Mouse (Mus musculus): ENCODE measurements around the gene Cep89. TPM values are rescaled to one million over a fixed set of nuclear protein-coding genes. Genes with fewer than 3 reads are reported as not detected.

The Cep89 gene
- polyA plus RNA-seq, 1 experiment from 2014 or later = 33.7 TPM

DNA sequence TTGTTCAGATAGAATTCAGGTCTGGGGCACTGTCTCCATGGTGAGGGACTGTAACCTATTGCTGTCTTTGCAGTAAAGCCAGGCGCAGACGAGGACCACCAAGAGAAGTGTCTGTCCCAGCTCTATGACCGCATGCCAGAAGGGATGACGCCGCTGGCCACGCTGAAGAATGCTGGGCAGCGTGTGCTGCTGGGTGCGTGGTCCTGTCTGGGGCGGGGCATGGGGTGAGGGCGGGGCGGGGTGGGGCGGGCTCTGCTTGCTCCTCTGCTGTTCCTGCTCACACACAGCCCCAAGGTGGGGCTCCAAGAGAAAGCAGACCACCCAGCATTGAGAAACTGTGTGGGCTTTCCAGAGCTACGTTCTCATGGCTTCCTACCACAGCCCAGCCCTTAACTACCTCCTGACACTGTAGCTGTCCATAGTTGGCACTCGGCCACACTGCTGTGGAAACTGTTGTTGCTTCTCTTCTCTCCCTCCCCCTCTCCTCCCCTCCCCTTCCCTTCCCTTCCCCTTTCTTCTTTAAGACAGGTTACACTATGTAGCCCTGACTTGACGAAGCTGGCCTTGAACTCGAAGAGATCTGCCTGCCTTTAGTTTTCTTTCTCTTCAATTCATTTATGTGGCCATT is 17.2 kb upstream of the Cep89 start:
- Histone ChIP-seq H3K9me3 (ENCODE audit: control insufficient read depth, low read length) (no peaks in the 10 kb centered on the region), H3K27ac (ENCODE audit: low read depth, low read length) (no peak overlapping the region), H3K36me3 (ENCODE audit: control insufficient read depth, insufficient read depth, low read length) (no peaks in the 10 kb centered on the region), H3K27me3 (replicated peaks; ENCODE audit: control insufficient read depth, insufficient read depth, low read length) (no peaks in the 10 kb centered on the region), H3K4me1 (replicated peaks; ENCODE audit: control insufficient read depth, insufficient read depth, low read length) (0 out of 2 replicates have a peak, but pooled peaks cover 4% of the 10 kb centered on the region), H3K9ac (ENCODE audit: low read depth, low read length) (no peak overlapping the region), H3K4me2 (peak overlapping the region; percentile 7; the same call in 1 of the 2 replicates), H3K4me3 (ENCODE audit: low read depth, low read length) (no peak overlapping the region)
- 43% methylated on average over 16 of the region's 16 CpGs for WGBS
- DNase-seq (ENCODE audit: low spot score) (no peak), ATAC-seq (replicated peaks; ENCODE audit: low FRiP score) (peak; percentile 43)

DNA sequence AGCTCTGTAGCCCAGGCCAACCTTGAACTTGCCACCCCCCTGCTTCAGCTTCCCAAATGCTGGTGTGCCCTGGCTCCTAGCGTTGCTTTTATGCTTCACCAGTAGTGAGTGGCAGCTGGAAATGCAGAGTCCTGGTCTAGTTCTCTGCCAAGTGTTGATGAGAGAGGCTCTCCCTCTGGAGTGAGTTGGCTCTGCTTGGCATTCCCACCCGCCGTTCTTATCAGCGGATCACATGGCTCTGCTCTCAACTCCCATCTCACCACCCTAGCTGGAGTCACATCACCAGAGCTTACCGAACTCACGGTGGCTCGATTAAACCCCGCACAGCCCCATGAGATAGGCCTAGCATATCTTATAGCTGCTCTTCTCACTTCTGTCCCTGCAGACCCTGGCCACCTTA is 16.5 kb upstream of the Cep89 start:
- Histone ChIP-seq H3K9me3 (ENCODE audit: control insufficient read depth, low read length) (no peaks in the 10 kb centered on the region), H3K27me3 (replicated peaks; ENCODE audit: control insufficient read depth, insufficient read depth, low read length) (no peaks in the 10 kb centered on the region), H3K4me2 (no peak overlapping the region), H3K9ac (ENCODE audit: low read depth, low read length) (no peak overlapping the region), H3K36me3 (ENCODE audit: control insufficient read depth, insufficient read depth, low read length) (no peaks in the 10 kb centered on the region), H3K27ac (ENCODE audit: low read depth, low read length) (no peak overlapping the region), H3K4me1 (replicated peaks; ENCODE audit: control insufficient read depth, insufficient read depth, low read length) (0 out of 2 replicates have a peak, but pooled peaks cover 4% of the 10 kb centered on the region), H3K4me3 (ENCODE audit: low read depth, low read length) (no peak overlapping the region)
- ATAC-seq (replicated peaks; ENCODE audit: low FRiP score) (no peak), DNase-seq (ENCODE audit: low spot score) (no peak)
- WGBS = 81% methylated on average over 8 of the region's 8 CpGs

DNA sequence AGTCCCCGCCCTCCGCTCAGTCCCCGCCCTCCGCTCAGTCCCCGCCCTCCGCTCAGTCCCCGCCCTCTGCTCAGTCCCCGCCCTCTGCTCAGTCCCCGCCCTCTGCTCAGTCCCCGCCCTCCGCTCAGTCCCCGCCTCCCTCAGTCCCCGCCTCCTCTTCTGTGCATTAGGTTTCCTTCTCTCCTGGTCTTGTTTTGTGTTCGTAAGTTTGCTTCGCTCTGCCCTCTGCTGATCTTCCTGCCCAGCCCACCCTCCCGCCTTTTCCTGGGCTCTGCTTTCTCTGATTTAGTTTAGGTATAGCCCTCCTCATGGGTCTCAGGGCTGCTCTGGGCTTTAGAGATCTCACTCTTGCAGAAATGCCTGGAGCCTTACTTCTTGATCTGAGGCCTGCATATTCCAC is 15.0 kb upstream of the Cep89 start:
- H3K4me1 ChIP-seq (replicated peaks; ENCODE audit: control insufficient read depth, insufficient read depth, low read length) = 0 out of 2 replicates have a peak, but pooled peaks cover 4% of the 10 kb centered on the region
- no peaks in the 10 kb centered on the region for H3K36me3 ChIP-seq (ENCODE audit: control insufficient read depth, insufficient read depth, low read length)
- no peak overlapping the region for H3K4me2 ChIP-seq
- no peak overlapping the region for H3K9ac ChIP-seq (ENCODE audit: low read depth, low read length)
- no peaks in the 10 kb centered on the region for H3K27me3 ChIP-seq (replicated peaks; ENCODE audit: control insufficient read depth, insufficient read depth, low read length)
- no peak overlapping the region for H3K27ac ChIP-seq (ENCODE audit: low read depth, low read length)
- peak; percentile 42; the same call in 1 of the 2 replicates for ATAC-seq (replicated peaks; ENCODE audit: low FRiP score)
- H3K9me3 ChIP-seq (ENCODE audit: control insufficient read depth, low read length) = no peaks in the 10 kb centered on the region
- 42% methylated on average over 16 of the region's 16 CpGs for WGBS
- DNase-seq (ENCODE audit: low spot score) = no peak
- no peak overlapping the region for H3K4me3 ChIP-seq (ENCODE audit: low read depth, low read length)

DNA sequence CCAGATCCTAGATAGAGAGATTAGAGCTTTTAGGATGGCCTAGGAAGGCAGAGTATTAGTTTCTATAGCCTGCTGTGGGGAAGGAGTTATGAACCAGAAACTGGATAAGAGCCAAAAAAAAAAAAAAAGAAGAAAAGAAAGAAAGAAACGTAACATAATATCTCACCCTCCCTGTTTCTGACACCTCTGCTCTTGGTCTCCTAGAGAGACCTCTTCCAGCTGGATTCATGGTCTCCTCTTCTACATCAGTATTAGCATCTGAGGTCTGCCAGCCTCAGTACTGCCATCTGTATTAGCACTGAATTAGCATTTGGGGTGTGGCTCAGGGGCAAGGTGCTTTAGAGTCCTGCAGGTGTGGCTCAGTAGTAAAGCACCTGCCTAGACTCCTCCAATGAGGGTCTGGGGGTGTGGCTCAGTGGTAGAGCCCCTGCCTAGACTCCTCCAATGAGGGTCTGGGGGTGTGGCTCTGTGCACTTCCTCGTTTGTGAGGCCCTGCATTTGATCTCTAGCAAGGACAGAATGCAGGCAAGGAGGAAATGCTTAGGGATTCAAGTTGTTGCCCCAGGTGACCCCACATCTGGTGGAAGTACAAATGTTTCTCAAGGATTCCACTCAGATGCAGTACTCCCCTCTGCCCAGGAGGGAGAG is 14.0 kb upstream of the Cep89 start:
- DNase-seq (ENCODE audit: low spot score) (no peak), ATAC-seq (replicated peaks; ENCODE audit: low FRiP score) (no peak)
- Histone ChIP-seq H3K27ac (ENCODE audit: low read depth, low read length) (no peak overlapping the region), H3K9me3 (ENCODE audit: control insufficient read depth, low read length) (no peaks in the 10 kb centered on the region), H3K4me2 (no peak overlapping the region), H3K27me3 (replicated peaks; ENCODE audit: control insufficient read depth, insufficient read depth, low read length) (no peaks in the 10 kb centered on the region), H3K4me1 (replicated peaks; ENCODE audit: control insufficient read depth, insufficient read depth, low read length) (0 out of 2 replicates have a peak, but pooled peaks cover 4% of the 10 kb centered on the region), H3K4me3 (ENCODE audit: low read depth, low read length) (no peak overlapping the region), H3K36me3 (ENCODE audit: control insufficient read depth, insufficient read depth, low read length) (no peaks in the 10 kb centered on the region), H3K9ac (ENCODE audit: low read depth, low read length) (no peak overlapping the region)
- WGBS = 55% methylated on average over 2 of the region's 2 CpGs

DNA sequence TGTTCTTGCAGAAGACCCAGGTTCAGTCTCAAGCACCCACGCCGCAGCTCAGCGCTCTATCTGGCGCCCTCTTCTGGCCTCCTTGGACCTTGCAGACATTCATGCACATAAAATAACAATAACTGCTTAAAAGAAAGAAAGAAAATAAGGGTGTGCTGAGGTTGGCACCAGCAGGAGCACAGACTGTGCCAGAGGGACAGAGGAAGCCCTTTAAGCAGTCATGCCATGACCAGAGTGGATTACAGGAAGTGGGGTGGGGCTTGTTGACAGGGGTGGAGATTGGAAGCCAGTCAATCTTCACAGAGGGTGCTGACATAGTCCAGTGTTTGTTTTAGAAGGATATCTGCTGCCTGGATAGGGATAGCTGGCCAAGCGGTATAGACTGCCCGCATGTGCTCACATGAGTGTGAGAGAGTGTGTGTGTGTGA is 10.3 kb upstream of the Cep89 start:
- H3K4me1 ChIP-seq (replicated peaks; ENCODE audit: control insufficient read depth, insufficient read depth, low read length) = no peaks in the 10 kb centered on the region
- H3K27me3 ChIP-seq (replicated peaks; ENCODE audit: control insufficient read depth, insufficient read depth, low read length) = no peaks in the 10 kb centered on the region
- no peak overlapping the region for H3K27ac ChIP-seq (ENCODE audit: low read depth, low read length)
- ATAC-seq (replicated peaks; ENCODE audit: low FRiP score) (no peak), DNase-seq (ENCODE audit: low spot score) (no peak)
- no peak overlapping the region for H3K4me2 ChIP-seq
- no peak overlapping the region for H3K9ac ChIP-seq (ENCODE audit: low read depth, low read length)
- H3K36me3 ChIP-seq (ENCODE audit: control insufficient read depth, insufficient read depth, low read length) = no peaks in the 10 kb centered on the region
- no peaks in the 10 kb centered on the region for H3K9me3 ChIP-seq (ENCODE audit: control insufficient read depth, low read length)
- WGBS = 56% methylated on average over 6 of the region's 6 CpGs
- H3K4me3 ChIP-seq (ENCODE audit: low read depth, low read length) = no peak overlapping the region

DNA sequence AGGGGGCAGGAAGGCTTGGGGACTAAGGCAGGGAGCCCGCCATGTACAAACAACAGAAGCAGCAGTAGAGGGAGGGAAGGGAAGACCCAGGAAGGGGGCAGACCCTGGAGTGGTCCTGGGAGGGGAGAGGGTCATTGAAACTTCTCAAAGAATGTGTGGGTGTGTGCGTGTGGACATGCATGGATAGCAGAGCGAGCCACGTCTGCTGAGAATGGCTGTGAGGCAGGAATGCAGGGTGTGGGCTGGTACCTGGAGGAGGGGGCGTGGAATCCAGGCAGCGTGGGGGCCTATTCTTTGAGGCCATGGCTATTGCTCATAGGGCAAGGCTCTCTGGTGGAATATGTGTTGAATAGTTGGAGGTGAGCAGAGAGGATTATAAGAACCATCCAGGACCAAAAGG is 8.1 kb upstream of the Cep89 start:
- H3K9me3 ChIP-seq (ENCODE audit: control insufficient read depth, low read length) = no peaks in the 10 kb centered on the region
- H3K4me2 ChIP-seq = no peak overlapping the region
- peaks cover 14% of the 10 kb centered on the region for H3K36me3 ChIP-seq (ENCODE audit: control insufficient read depth, insufficient read depth, low read length)
- H3K9ac ChIP-seq (ENCODE audit: low read depth, low read length) = no peak overlapping the region
- H3K4me3 ChIP-seq (ENCODE audit: low read depth, low read length) = no peak overlapping the region
- ATAC-seq (replicated peaks; ENCODE audit: low FRiP score) (no peak), DNase-seq (ENCODE audit: low spot score) (no peak)
- no peak overlapping the region for H3K27ac ChIP-seq (ENCODE audit: low read depth, low read length)
- WGBS = 75% methylated on average over 6 of the region's 6 CpGs
- no peaks in the 10 kb centered on the region for H3K4me1 ChIP-seq (replicated peaks; ENCODE audit: control insufficient read depth, insufficient read depth, low read length)
- H3K27me3 ChIP-seq (replicated peaks; ENCODE audit: control insufficient read depth, insufficient read depth, low read length) = no peaks in the 10 kb centered on the region

DNA sequence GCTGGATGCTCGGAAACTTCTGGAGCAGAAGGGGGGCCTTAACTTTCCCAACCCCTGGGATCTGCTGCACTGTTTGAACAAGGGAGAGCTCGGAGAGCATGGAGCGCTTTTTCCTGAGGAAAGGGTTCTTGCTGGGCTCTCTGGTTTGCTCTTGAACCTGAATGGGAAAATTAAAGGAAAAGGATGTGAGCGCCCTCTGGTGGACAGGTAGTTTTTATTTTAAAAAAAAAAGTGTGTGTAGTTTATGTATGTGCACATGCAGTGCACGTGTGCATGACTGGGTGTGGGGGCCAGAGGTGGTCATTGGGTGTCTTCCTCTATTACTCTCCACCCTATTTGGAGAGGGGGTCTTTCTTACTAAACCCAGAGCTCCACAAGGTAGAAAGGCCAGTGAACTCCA is 3.9 kb upstream of the Cep89 start:
- H3K27ac ChIP-seq (ENCODE audit: low read depth, low read length) = no peak overlapping the region
- peaks cover 5% of the 10 kb centered on the region for H3K4me1 ChIP-seq (replicated peaks; ENCODE audit: control insufficient read depth, insufficient read depth, low read length)
- ATAC-seq (replicated peaks; ENCODE audit: low FRiP score) (no peak), DNase-seq (ENCODE audit: low spot score) (no peak)
- H3K4me2 ChIP-seq = no peak overlapping the region
- H3K9me3 ChIP-seq (ENCODE audit: control insufficient read depth, low read length) = no peaks in the 10 kb centered on the region
- no peak overlapping the region for H3K9ac ChIP-seq (ENCODE audit: low read depth, low read length)
- peaks cover 23% of the 10 kb centered on the region for H3K36me3 ChIP-seq (ENCODE audit: control insufficient read depth, insufficient read depth, low read length)
- WGBS = 66% methylated on average over 5 of the region's 5 CpGs
- no peaks in the 10 kb centered on the region for H3K27me3 ChIP-seq (replicated peaks; ENCODE audit: control insufficient read depth, insufficient read depth, low read length)
- no peak overlapping the region for H3K4me3 ChIP-seq (ENCODE audit: low read depth, low read length)

DNA sequence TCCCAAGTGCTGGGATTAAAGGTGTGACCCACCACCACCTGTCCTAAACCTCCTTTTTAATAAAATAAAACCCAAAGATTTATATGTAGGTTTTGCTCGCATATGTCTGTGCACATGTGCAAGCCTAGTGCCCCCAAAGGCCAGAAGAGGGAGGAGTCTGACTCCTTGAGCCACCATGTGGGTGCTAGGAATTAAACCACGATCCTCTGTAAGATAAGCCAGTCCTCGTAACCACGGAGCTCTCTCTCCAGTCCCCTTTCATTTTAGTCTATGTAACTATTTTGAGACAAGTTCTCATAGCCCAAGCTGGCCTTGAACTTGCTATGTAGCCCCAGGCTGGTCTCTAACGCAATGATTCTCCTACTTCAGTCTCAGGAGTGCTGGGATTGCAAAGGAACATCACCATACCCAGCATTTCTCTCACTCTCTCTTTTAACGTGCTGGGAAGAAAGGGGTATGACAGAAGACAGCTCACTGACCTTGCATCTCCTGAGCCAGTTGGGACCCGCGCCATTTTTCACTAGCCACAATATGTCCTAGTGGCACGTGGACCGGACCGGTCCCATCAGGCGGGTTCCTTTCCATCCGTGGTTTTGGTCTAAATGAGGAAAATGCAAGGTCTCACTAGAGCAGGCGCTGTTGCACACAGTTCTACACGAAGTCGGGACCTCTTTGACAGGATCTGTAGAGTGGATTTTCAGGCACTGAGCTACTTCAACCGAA is 940 bp upstream of the Cep89 start:
- Histone ChIP-seq H3K9ac (ENCODE audit: low read depth, low read length) (peak overlapping the region; percentile 67), H3K27ac (ENCODE audit: low read depth, low read length) (peak overlapping the region; percentile 33), H3K27me3 (replicated peaks; ENCODE audit: control insufficient read depth, insufficient read depth, low read length) (no peaks in the 10 kb centered on the region), H3K4me2 (peak overlapping the region; percentile 72), H3K9me3 (ENCODE audit: control insufficient read depth, low read length) (no peaks in the 10 kb centered on the region), H3K4me3 (ENCODE audit: low read depth, low read length) (peak overlapping the region; percentile 72), H3K4me1 (replicated peaks; ENCODE audit: control insufficient read depth, insufficient read depth, low read length) (peaks cover 6% of the 10 kb centered on the region), H3K36me3 (ENCODE audit: control insufficient read depth, insufficient read depth, low read length) (peaks cover 23% of the 10 kb centered on the region)
- ATAC-seq (replicated peaks; ENCODE audit: low FRiP score) (peak; percentile 10; the same call in 1 of the 2 replicates), DNase-seq (ENCODE audit: low spot score) (peak; percentile 61)
- WGBS = 5% methylated on average over 17 of the region's 17 CpGs
